Mouse (Mus musculus): ENCODE results near the gene Dcbld1. TPM values are rescaled to one million over a fixed set of nuclear protein-coding genes. Genes with fewer than 3 reads are reported as not detected.

Dcbld1 gene
- polyA plus RNA-seq, 1 experiment from 2014 or later, result 28.9 TPM

- Histone ChIP-seq H3K9me3 (ENCODE audit: control insufficient read depth, low read length) (no peaks in the 10 kb centered on the region), H3K4me2 (ENCODE audit: low read depth, low read length) (no peak overlapping the region), H3K27ac (ENCODE audit: low read depth, low read length) (no peak overlapping the region), H3K9ac (replicated peaks; ENCODE audit: low read depth, low read length) (no peak overlapping the region), H3K27me3 (ENCODE audit: control insufficient read depth, insufficient read depth, low read length) (no peaks in the 10 kb centered on the region), H3K4me3 (ENCODE audit: low read depth, low read length) (no peak overlapping the region), H3K4me1 (ENCODE audit: control insufficient read depth, insufficient read depth, low read length) (no peaks in the 10 kb centered on the region), H3K36me3 (ENCODE audit: control insufficient read depth, insufficient read depth, low read length) (no peaks in the 10 kb centered on the region)
- WGBS, result 62% methylated on average over 11 of the region's 11 CpGs
- peak; percentile 33; the same call in 1 of the 2 replicates for ATAC-seq (ENCODE audit: low read depth)
Measured at GRCm38 (mm10) chr10:52253426-52253825, 20.0 kb downstream of the Dcbld1 start.

GRCm38 (mm10) chr10:52257768-52258167, 24.3 kb downstream of the Dcbld1 start:
- H3K4me2 ChIP-seq (ENCODE audit: low read depth, low read length), result no peak overlapping the region
- WGBS, result 86% methylated on average over 2 of the region's 2 CpGs
- no peaks in the 10 kb centered on the region for H3K4me1 ChIP-seq (ENCODE audit: control insufficient read depth, insufficient read depth, low read length)
- H3K27ac ChIP-seq (ENCODE audit: low read depth, low read length), result no peak overlapping the region
- no peak for ATAC-seq (ENCODE audit: low read depth)
- H3K27me3 ChIP-seq (ENCODE audit: control insufficient read depth, insufficient read depth, low read length), result no peaks in the 10 kb centered on the region
- H3K36me3 ChIP-seq (ENCODE audit: control insufficient read depth, insufficient read depth, low read length), result no peaks in the 10 kb centered on the region
- no peak overlapping the region for H3K4me3 ChIP-seq (ENCODE audit: low read depth, low read length)
- no peaks in the 10 kb centered on the region for H3K9me3 ChIP-seq (ENCODE audit: control insufficient read depth, low read length)
- H3K9ac ChIP-seq (replicated peaks; ENCODE audit: low read depth, low read length), result no peak overlapping the region

- no peaks in the 10 kb centered on the region for H3K4me1 ChIP-seq (ENCODE audit: control insufficient read depth, insufficient read depth, low read length)
- no peak overlapping the region for H3K9ac ChIP-seq (replicated peaks; ENCODE audit: low read depth, low read length)
- ATAC-seq (ENCODE audit: low read depth), result no peak
- no peaks in the 10 kb centered on the region for H3K36me3 ChIP-seq (ENCODE audit: control insufficient read depth, insufficient read depth, low read length)
- H3K4me2 ChIP-seq (ENCODE audit: low read depth, low read length), result no peak overlapping the region
- no peaks in the 10 kb centered on the region for H3K9me3 ChIP-seq (ENCODE audit: control insufficient read depth, low read length)
- 36% methylated on average over 13 of the region's 13 CpGs for WGBS
- H3K27me3 ChIP-seq (ENCODE audit: control insufficient read depth, insufficient read depth, low read length), result no peaks in the 10 kb centered on the region
- no peak overlapping the region for H3K27ac ChIP-seq (ENCODE audit: low read depth, low read length)
- H3K4me3 ChIP-seq (ENCODE audit: low read depth, low read length), result no peak overlapping the region
Measured at GRCm38 (mm10) chr10:52258180-52258948, 24.9 kb downstream of the Dcbld1 start.

GRCm38 (mm10) chr10:52260209-52260608, 26.8 kb downstream of the Dcbld1 start:
- H3K27me3 ChIP-seq (ENCODE audit: control insufficient read depth, insufficient read depth, low read length), result no peaks in the 10 kb centered on the region
- H3K36me3 ChIP-seq (ENCODE audit: control insufficient read depth, insufficient read depth, low read length), result no peaks in the 10 kb centered on the region
- H3K4me1 ChIP-seq (ENCODE audit: control insufficient read depth, insufficient read depth, low read length), result no peaks in the 10 kb centered on the region
- ATAC-seq (ENCODE audit: low read depth), result no peak
- H3K27ac ChIP-seq (ENCODE audit: low read depth, low read length), result no peak overlapping the region
- H3K4me3 ChIP-seq (ENCODE audit: low read depth, low read length), result no peak overlapping the region
- H3K4me2 ChIP-seq (ENCODE audit: low read depth, low read length), result no peak overlapping the region
- 93% methylated on average over 4 of the region's 4 CpGs for whole genome bisulfite sequencing
- H3K9ac ChIP-seq (replicated peaks; ENCODE audit: low read depth, low read length), result no peak overlapping the region
- H3K9me3 ChIP-seq (ENCODE audit: control insufficient read depth, low read length), result no peaks in the 10 kb centered on the region

GRCm38 (mm10) chr10:52264162-52264561, 30.7 kb downstream of the Dcbld1 start:
- Histone ChIP-seq H3K4me1 (ENCODE audit: control insufficient read depth, insufficient read depth, low read length) (no peaks in the 10 kb centered on the region), H3K9me3 (ENCODE audit: control insufficient read depth, low read length) (no peaks in the 10 kb centered on the region), H3K27ac (ENCODE audit: low read depth, low read length) (no peak overlapping the region), H3K4me2 (ENCODE audit: low read depth, low read length) (no peak overlapping the region), H3K36me3 (ENCODE audit: control insufficient read depth, insufficient read depth, low read length) (no peaks in the 10 kb centered on the region), H3K9ac (replicated peaks; ENCODE audit: low read depth, low read length) (no peak overlapping the region), H3K27me3 (ENCODE audit: control insufficient read depth, insufficient read depth, low read length) (no peaks in the 10 kb centered on the region), H3K4me3 (ENCODE audit: low read depth, low read length) (no peak overlapping the region)
- 85% methylated on average over 5 of the region's 5 CpGs for WGBS
- ATAC-seq (ENCODE audit: low read depth), result no peak

- Histone ChIP-seq H3K27me3 (ENCODE audit: control insufficient read depth, insufficient read depth, low read length) (no peaks in the 10 kb centered on the region), H3K36me3 (ENCODE audit: control insufficient read depth, insufficient read depth, low read length) (no peaks in the 10 kb centered on the region), H3K4me2 (ENCODE audit: low read depth, low read length) (no peak overlapping the region), H3K4me3 (ENCODE audit: low read depth, low read length) (no peak overlapping the region), H3K4me1 (ENCODE audit: control insufficient read depth, insufficient read depth, low read length) (no peaks in the 10 kb centered on the region), H3K9ac (replicated peaks; ENCODE audit: low read depth, low read length) (no peak overlapping the region), H3K9me3 (ENCODE audit: control insufficient read depth, low read length) (no peaks in the 10 kb centered on the region), H3K27ac (ENCODE audit: low read depth, low read length) (no peak overlapping the region)
- ATAC-seq (ENCODE audit: low read depth), result no peak
- 91% methylated on average over 5 of the region's 5 CpGs for WGBS
Measured at GRCm38 (mm10) chr10:52268879-52269278, 35.5 kb downstream of the Dcbld1 start.

GRCm38 (mm10) chr10:52271385-52271784, 38.0 kb downstream of the Dcbld1 start:
- Histone ChIP-seq H3K27ac (ENCODE audit: low read depth, low read length) (no peak overlapping the region), H3K4me2 (ENCODE audit: low read depth, low read length) (no peak overlapping the region), H3K4me1 (ENCODE audit: control insufficient read depth, insufficient read depth, low read length) (peaks cover 8% of the 10 kb centered on the region; the same call in 1 of the 2 replicates), H3K9ac (replicated peaks; ENCODE audit: low read depth, low read length) (no peak overlapping the region), H3K36me3 (ENCODE audit: control insufficient read depth, insufficient read depth, low read length) (no peaks in the 10 kb centered on the region), H3K4me3 (ENCODE audit: low read depth, low read length) (no peak overlapping the region), H3K9me3 (ENCODE audit: control insufficient read depth, low read length) (no peaks in the 10 kb centered on the region), H3K27me3 (ENCODE audit: control insufficient read depth, insufficient read depth, low read length) (no peaks in the 10 kb centered on the region)
- no peak for ATAC-seq (ENCODE audit: low read depth)
- 91% methylated on average over 5 of the region's 5 CpGs for WGBS

- no peak overlapping the region for H3K4me2 ChIP-seq (ENCODE audit: low read depth, low read length)
- ATAC-seq (ENCODE audit: low read depth), result no peak
- H3K4me3 ChIP-seq (ENCODE audit: low read depth, low read length), result no peak overlapping the region
- H3K9ac ChIP-seq (replicated peaks; ENCODE audit: low read depth, low read length), result no peak overlapping the region
- H3K36me3 ChIP-seq (ENCODE audit: control insufficient read depth, insufficient read depth, low read length), result no peaks in the 10 kb centered on the region
- H3K9me3 ChIP-seq (ENCODE audit: control insufficient read depth, low read length), result no peaks in the 10 kb centered on the region
- peaks cover 8% of the 10 kb centered on the region; the same call in 1 of the 2 replicates for H3K4me1 ChIP-seq (ENCODE audit: control insufficient read depth, insufficient read depth, low read length)
- WGBS, result 78% methylated on average over 2 of the region's 2 CpGs
- H3K27ac ChIP-seq (ENCODE audit: low read depth, low read length), result no peak overlapping the region
- no peaks in the 10 kb centered on the region for H3K27me3 ChIP-seq (ENCODE audit: control insufficient read depth, insufficient read depth, low read length)
Measured at GRCm38 (mm10) chr10:52273012-52273411, 39.6 kb downstream of the Dcbld1 start.

- Histone ChIP-seq H3K27me3 (ENCODE audit: control insufficient read depth, insufficient read depth, low read length) (no peaks in the 10 kb centered on the region), H3K4me1 (ENCODE audit: control insufficient read depth, insufficient read depth, low read length) (peaks cover 8% of the 10 kb centered on the region; the same call in 1 of the 2 replicates), H3K27ac (ENCODE audit: low read depth, low read length) (peak overlapping the region; percentile 60), H3K9ac (replicated peaks; ENCODE audit: low read depth, low read length) (no peak overlapping the region; the same call in 1 of the 2 replicates), H3K4me3 (ENCODE audit: low read depth, low read length) (no peak overlapping the region), H3K36me3 (ENCODE audit: control insufficient read depth, insufficient read depth, low read length) (no peaks in the 10 kb centered on the region), H3K9me3 (ENCODE audit: control insufficient read depth, low read length) (no peaks in the 10 kb centered on the region), H3K4me2 (ENCODE audit: low read depth, low read length) (peak overlapping the region; percentile 23; the same call in 1 of the 2 replicates)
- peak; percentile 90 for ATAC-seq (ENCODE audit: low read depth)
- WGBS, result 10% methylated on average over 8 of the region's 8 CpGs
Measured at GRCm38 (mm10) chr10:52274001-52274909, 40.8 kb downstream of the Dcbld1 start.

Measured in neural tube, embryonic 14.5 days (tissue).